Mouse (Mus musculus) cerebellum, postnatal 36 days (tissue): ENCODE results near the gene Gm20837.
"Not testable (repeated sequence)": the region's sequence is repeated elsewhere in the genome, so short reads cannot be mapped to it uniquely, and the experiment has no call there.

Experiments used
- DNase-seq, 2 experiments: peaks; one replicate each; pipeline ENCODE4 v3.0.0; 2021 to 2022; ENCODE audit warnings: mixed read lengths in 2 of 2

The Gm20837 gene

GRCm38 (mm10) chrY:90400948-90401347 is at the start of gene Gm20837:
Gm20837 (plus strand) TSS chrY:90401248.
- DNase-seq = not testable (repeated sequence)
